Mouse (Mus musculus) erythroblast, embryonic 14.5 days (primary cell): ENCODE measurements around the gene Lrmda. TPM values are rescaled to one million over a fixed set of nuclear protein-coding genes. Genes with fewer than 3 reads are reported as not detected.
A peak's percentile ranks its signal among the peaks of the same experiment; 100 is the strongest.

Experiments used
- H3K27me3 ChIP-seq: 2 replicates; pipeline ENCODE4 v1.6.1; 2012; ENCODE audit warnings: inconsistent platforms; ENCODE audit not compliant: control insufficient read depth
- H3K36me3 ChIP-seq: 2 replicates; pipeline ENCODE4 v1.6.1; 2012; ENCODE audit warnings: mild to moderate bottlenecking, inconsistent platforms; ENCODE audit not compliant: control insufficient read depth
- H3K4me1 ChIP-seq: 2 replicates; pipeline ENCODE4 v1.6.1; 2012; ENCODE audit warnings: inconsistent platforms; ENCODE audit not compliant: control insufficient read depth
- H3K4me3 ChIP-seq: replicated peaks from 2 replicates; pipeline ENCODE3; 2012; ENCODE audit warnings: moderate library complexity, mild to moderate bottlenecking, inconsistent platforms
- H3K9me3 ChIP-seq: 2 replicates; pipeline ENCODE4 v1.6.1; 2012; ENCODE audit warnings: low read length, inconsistent platforms, mixed read lengths; ENCODE audit not compliant: control insufficient read depth
- GATA1 ChIP-seq: IDR thresholded peaks from 2 replicates; pipeline ENCODE4 v1.6.1; 2012; ENCODE audit warnings: low read length, inconsistent platforms, mixed read lengths
- TAL1 ChIP-seq: IDR thresholded peaks from 3 replicates; pipeline ENCODE4 v1.6.1; 2012; ENCODE audit warnings: low read length, inconsistent platforms, mixed read lengths
- polyA plus RNA-seq: library from polyadenylated mRNA; stranded (reverse); fragments of >175 nt; gene quantifications from 2 replicates; pipeline ENCODE4 v1.2.3, GENCODE M21; 2012

Lrmda gene
- polyA plus RNA-seq, 1 experiment: not detected

- TF ChIP-seq GATA1 (no peak), TAL1 (no peak)
- no peaks in the 10 kb centered on the region for H3K4me1 ChIP-seq
- peaks cover 99% of the 10 kb centered on the region for H3K27me3 ChIP-seq
- H3K36me3 ChIP-seq: no peaks in the 10 kb centered on the region
- no peak overlapping the region for H3K4me3 ChIP-seq
- peaks cover 8% of the 10 kb centered on the region; the same call in 1 of the 2 replicates for H3K9me3 ChIP-seq
Measured at GRCm38 (mm10) chr14:21985981-21986732, 33.4 kb upstream of the Lrmda start.

DNA sequence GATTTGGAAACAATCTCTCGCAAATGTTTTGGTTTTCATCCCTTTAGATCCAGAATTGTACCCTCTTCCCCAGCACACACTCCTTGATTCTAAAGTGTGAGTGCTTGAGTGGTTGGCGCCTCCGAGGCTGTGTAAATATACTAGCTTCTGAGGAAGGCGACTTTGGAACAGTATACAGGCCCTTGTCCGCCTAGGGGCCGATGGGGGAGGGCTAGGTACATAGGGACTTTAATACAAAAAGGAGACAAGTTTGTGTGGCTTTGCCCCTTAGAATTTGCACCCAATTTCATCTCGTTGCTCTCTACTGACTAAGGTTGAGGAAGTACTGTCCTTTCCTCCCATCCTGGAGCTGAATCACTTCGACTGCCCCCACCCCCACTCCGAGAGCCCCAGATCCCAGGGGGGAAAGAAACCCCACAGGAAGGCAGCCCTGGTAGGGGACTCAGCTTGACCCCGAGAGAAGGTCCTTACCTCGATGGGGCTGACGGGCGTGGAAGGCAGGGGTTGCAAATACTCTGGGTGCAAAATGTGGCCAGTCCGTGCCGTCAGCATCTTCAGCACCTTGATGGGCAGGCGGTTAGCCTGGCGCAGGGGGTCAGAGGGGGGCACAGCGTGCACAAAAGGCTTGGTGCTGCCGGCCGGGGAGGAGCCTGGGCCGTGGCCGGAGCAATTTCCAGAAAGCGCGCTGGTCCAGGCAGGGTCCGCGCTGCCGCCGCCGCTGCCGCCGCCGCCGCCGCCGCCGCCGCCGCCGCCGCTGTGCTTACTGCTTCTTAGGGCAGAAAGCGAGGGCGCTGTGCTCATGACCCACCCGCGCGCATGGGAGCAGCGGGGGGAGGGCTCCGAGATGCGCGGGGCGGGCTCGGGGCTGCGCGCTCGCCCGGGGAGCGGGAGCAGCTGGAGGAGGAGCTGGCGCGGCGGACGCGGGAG lies 32.5 kb upstream of the Lrmda start:
- Histone ChIP-seq H3K27me3 (peaks cover 100% of the 10 kb centered on the region), H3K4me3 (peak overlapping the region; percentile 34), H3K4me1 (no peaks in the 10 kb centered on the region), H3K36me3 (no peaks in the 10 kb centered on the region), H3K9me3 (peaks cover 8% of the 10 kb centered on the region; the same call in 1 of the 2 replicates)
- TF ChIP-seq GATA1 (no peak), TAL1 (no peak)

- H3K27me3 ChIP-seq: peaks cover 100% of the 10 kb centered on the region
- no peaks in the 10 kb centered on the region for H3K4me1 ChIP-seq
- peak overlapping the region; percentile 34 for H3K4me3 ChIP-seq
- H3K9me3 ChIP-seq: peaks cover 8% of the 10 kb centered on the region; the same call in 1 of the 2 replicates
- H3K36me3 ChIP-seq: no peaks in the 10 kb centered on the region
- TF ChIP-seq GATA1 (no peak), TAL1 (no peak)
Measured at GRCm38 (mm10) chr14:21987660-21988576, 31.6 kb upstream of the Lrmda start.

GRCm38 (mm10) chr14:21988577-21989290 lies 30.8 kb upstream of the Lrmda start:
- Histone ChIP-seq H3K4me3 (no peak overlapping the region), H3K4me1 (no peaks in the 10 kb centered on the region), H3K36me3 (no peaks in the 10 kb centered on the region), H3K9me3 (peaks cover 8% of the 10 kb centered on the region; the same call in 1 of the 2 replicates), H3K27me3 (peaks cover 100% of the 10 kb centered on the region)
- TF ChIP-seq GATA1 (no peak), TAL1 (no peak)

GRCm38 (mm10) chr14:21989291-21989913 lies 30.1 kb upstream of the Lrmda start, which contains the start of gene Zfp503:
Gene Zfp503, minus strand, starts transcription at chr14:21989601.
- TF ChIP-seq GATA1 (no peak), TAL1 (no peak)
- Histone ChIP-seq H3K4me3 (no peak within 1 kb of the TSS), H3K27me3 (peaks cover 100% of the 10 kb centered on the region), H3K4me1 (no peaks in the 10 kb centered on the region; the same call in 1 of the 2 replicates), H3K36me3 (no peaks in the 10 kb centered on the region), H3K9me3 (peaks cover 10% of the 10 kb centered on the region; the same call in 1 of the 2 replicates)

DNA sequence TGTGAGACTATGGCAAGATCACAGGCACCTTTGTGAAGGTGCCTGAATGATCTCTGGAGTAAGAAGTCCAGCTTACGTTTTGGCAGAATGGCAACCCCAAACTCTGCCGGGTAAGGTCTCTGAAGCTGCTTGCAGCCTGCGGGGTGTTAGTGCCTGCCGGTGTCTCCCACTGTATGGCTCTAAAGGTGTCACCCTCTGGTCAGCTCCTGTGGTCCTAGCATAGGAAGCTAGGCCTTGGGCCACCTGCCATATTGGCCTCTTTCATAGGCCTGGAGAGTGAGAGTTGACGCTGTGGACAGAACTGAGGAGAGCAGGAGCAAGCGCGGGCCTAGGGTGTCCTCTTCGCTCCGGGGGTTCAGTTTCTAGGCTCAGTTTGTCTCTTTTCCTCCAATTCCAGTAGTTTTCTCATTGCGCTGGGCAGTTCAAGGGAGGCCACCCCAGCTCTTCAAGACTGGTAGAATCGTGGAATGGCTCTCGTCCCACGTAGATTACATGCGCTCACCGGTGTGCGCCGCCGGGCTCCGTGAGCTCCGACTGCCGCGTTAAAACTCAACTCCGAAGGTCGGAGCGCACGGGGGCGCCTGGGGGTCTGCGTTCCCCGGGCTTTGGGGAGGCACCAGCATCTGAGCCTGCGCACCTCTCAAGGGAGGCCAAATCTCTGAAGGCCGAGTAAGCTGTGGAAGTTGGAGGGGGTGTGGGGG lies 29.0 kb upstream of the Lrmda start:
- TF ChIP-seq TAL1 (no peak), GATA1 (no peak)
- peaks cover 5% of the 10 kb centered on the region; the same call in 1 of the 2 replicates for H3K9me3 ChIP-seq
- H3K36me3 ChIP-seq: no peaks in the 10 kb centered on the region
- peaks cover 6% of the 10 kb centered on the region for H3K4me1 ChIP-seq
- H3K4me3 ChIP-seq: no peak overlapping the region
- H3K27me3 ChIP-seq: peaks cover 100% of the 10 kb centered on the region

- no peaks in the 10 kb centered on the region for H3K36me3 ChIP-seq
- peaks cover 5% of the 10 kb centered on the region; the same call in 1 of the 2 replicates for H3K9me3 ChIP-seq
- peaks cover 7% of the 10 kb centered on the region for H3K4me1 ChIP-seq
- H3K27me3 ChIP-seq: peaks cover 100% of the 10 kb centered on the region
- H3K4me3 ChIP-seq: no peak overlapping the region
- TF ChIP-seq TAL1 (no peak), GATA1 (no peak)
Measured at GRCm38 (mm10) chr14:21991251-21991780, 28.2 kb upstream of the Lrmda start.
